Mouse (Mus musculus) midbrain, embryonic 11.5 days (tissue): ENCODE results near the gene Ubl5. TPM values are rescaled to one million over a fixed set of nuclear protein-coding genes. Genes with fewer than 3 reads are reported as not detected.
A peak's percentile ranks its signal among the peaks of the same experiment; 100 is the strongest.

Experiments
- ATAC-seq: fragments of 200-750 bp; cut with Nextera tagmentation; 2 replicates; pipeline ENCODE4 v1.8.0; 2017; ENCODE audit warnings: moderate TSS enrichment, moderate library complexity; ENCODE audit not compliant: low FRiP score
- DNase-seq: peaks from one replicate; pipeline ENCODE4 v3.0.0; 2015; ENCODE audit warnings: low spot score; ENCODE audit errors: missing footprints
- H3K27ac ChIP-seq: fragments of 300-500 bp; sonication (generic); 2 replicates; pipeline ENCODE4 v1.5.1; 2014; ENCODE audit warnings: low read depth, low read length
- H3K27me3 ChIP-seq: fragments of 300-500 bp; sonication (generic); 2 replicates; pipeline ENCODE4 v1.6.1; 2014; ENCODE audit warnings: mild to moderate bottlenecking, low read length, moderate library complexity, mixed read lengths; ENCODE audit not compliant: control insufficient read depth, insufficient read depth
- H3K36me3 ChIP-seq: fragments of 300-500 bp; sonication (generic); 2 replicates; pipeline ENCODE4 v1.6.1; 2014; ENCODE audit warnings: mild to moderate bottlenecking, low read length, moderate library complexity, mixed read lengths; ENCODE audit not compliant: control insufficient read depth, insufficient read depth
- H3K4me1 ChIP-seq: fragments of 300-500 bp; sonication (generic); 2 replicates; pipeline ENCODE4 v1.6.1; 2014; ENCODE audit warnings: low read length; ENCODE audit not compliant: control insufficient read depth, insufficient read depth
- H3K4me2 ChIP-seq: fragments of 300-500 bp; sonication (generic); 2 replicates; pipeline ENCODE4 v1.6.1; 2014; ENCODE audit warnings: mild to moderate bottlenecking, moderate library complexity
- H3K4me3 ChIP-seq: fragments of 300-500 bp; sonication (generic); 2 replicates; pipeline ENCODE4 v1.5.1; 2014; ENCODE audit warnings: low read depth, low read length
- H3K9ac ChIP-seq: fragments of 300-500 bp; sonication (generic); 2 replicates; pipeline ENCODE4 v1.6.1; 2014; ENCODE audit warnings: low read length
- H3K9me3 ChIP-seq: fragments of 300-500 bp; sonication (generic); 2 replicates; pipeline ENCODE4 v1.6.1; 2016; ENCODE audit warnings: low read length; ENCODE audit not compliant: control insufficient read depth
- WGBS: fragments of 180-500 bp; shearing (Covaris S2); extraction: QIAGEN DNeasy Blood & Tissue Kit; methylation state at CpG from one replicate; pipeline ENCODE4 v1.1.7; 2014; 5-methylcytosine and 5-hydroxymethylcytosine counted together
- polyA plus RNA-seq: library from polyadenylated mRNA; unstranded; fragments of >200 nt; fragmentation: Nextera tagmentation; extraction: Ambion mirVana; gene quantifications from 2 replicates; pipeline ENCODE4 v1.2.1, GENCODE M21; 2014

Ubl5 gene
- polyA plus RNA-seq, 1 experiment from 2014 or later, result 459 TPM

DNA sequence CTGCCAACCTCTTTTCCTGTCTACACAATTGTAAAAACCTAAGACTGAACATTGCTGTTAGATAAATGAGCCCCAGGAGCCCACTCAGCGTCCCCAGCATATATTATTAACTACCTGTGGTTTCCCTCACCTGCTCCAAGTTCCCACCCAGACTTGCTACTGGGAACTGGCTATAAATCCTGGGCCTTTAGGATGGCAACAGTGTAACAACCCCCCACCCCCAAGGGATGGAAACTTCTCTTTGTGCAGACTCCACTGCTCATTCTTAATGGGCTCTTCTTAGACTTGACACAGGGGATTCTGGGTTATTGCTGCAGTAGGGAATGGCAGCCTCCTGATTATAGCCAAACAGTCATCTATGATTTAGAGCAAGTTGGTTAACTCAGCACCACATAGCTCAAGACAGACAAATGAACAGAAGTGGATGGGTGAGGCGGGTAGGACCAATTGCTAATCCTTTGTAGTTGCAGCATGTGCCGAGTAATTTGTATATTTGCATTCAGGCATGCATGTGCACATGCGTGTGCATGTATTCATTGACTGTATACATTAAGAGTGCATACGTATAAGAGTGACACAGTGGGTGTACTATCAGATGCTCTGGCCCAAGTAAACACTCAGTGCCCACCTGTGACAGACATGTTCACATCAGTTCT, 22.4 kb downstream of the Ubl5 start:
- Histone ChIP-seq H3K4me2 (no peak overlapping the region), H3K27me3 (no peaks in the 10 kb centered on the region), H3K9me3 (no peaks in the 10 kb centered on the region), H3K36me3 (peaks cover 11% of the 10 kb centered on the region), H3K4me3 (no peak overlapping the region), H3K9ac (no peak overlapping the region), H3K27ac (0 out of 2 replicates have a peak overlapping the region, but pooled peaks have one; percentile 25), H3K4me1 (peaks cover 12% of the 10 kb centered on the region)
- no peak for DNase-seq
- ATAC-seq, result no peak
- WGBS, result 81% methylated on average over 5 of the region's 5 CpGs

DNA sequence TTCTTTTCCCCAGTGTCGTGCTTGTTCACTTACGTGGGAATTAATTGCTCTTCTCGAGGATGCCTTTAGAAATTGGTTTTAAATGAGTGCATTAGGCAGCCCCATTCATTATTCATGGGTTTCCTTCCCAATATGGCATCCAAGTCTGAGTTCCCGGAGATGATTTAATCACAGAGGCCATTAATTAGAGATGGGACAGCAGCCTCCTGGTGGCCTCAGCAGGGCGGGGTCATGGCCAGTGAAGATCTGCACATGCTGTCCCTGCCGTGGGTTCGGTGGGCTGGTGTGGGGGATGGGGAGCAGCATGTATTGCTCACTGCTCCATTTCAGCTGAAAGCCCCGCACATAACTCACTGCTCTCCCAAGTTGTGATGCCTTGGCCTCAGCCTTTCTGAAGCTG, 23.2 kb downstream of the Ubl5 start:
- no peak overlapping the region for H3K27ac ChIP-seq
- ATAC-seq (peak; percentile 47; the same call in 1 of the 2 replicates), DNase-seq (no peak)
- H3K4me2 ChIP-seq, result no peak overlapping the region
- H3K4me3 ChIP-seq, result no peak overlapping the region
- H3K27me3 ChIP-seq, result no peaks in the 10 kb centered on the region
- 35% methylated on average over 8 of the region's 8 CpGs for WGBS
- no peaks in the 10 kb centered on the region for H3K9me3 ChIP-seq
- H3K4me1 ChIP-seq, result peaks cover 12% of the 10 kb centered on the region
- no peak overlapping the region for H3K9ac ChIP-seq
- H3K36me3 ChIP-seq, result peaks cover 11% of the 10 kb centered on the region

DNA sequence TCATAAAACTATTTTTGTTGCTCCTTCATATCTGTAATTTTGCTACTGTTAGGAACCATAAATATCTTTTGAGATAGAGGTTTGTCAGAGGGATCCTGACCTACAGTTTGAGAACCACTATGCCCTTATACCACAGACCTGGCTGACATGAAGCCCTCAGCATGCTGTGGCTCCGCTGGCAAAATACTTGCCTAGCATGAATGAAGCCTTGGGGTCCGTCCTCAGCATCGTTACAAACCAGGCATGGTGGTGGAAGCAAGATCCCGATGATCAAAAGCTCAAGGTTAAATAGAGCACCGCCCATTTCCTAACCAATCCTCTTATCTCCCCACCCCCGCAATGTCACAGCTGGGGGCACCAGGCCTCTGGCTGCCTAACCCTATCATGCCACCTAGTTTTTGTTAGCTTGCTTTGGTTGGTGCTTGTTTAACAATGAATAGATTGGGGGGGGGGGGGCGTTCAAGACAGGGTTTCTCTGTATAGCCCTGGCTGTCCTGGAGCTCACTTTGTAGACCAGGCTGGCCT, 23.9 kb downstream of the Ubl5 start:
- H3K4me1 ChIP-seq, result peaks cover 12% of the 10 kb centered on the region
- no peak overlapping the region for H3K4me2 ChIP-seq
- WGBS, result 8% methylated on average over 7 of the region's 7 CpGs
- no peaks in the 10 kb centered on the region for H3K9me3 ChIP-seq
- DNase-seq (no peak), ATAC-seq (no peak)
- H3K27me3 ChIP-seq, result no peaks in the 10 kb centered on the region
- H3K9ac ChIP-seq, result no peak overlapping the region
- H3K4me3 ChIP-seq, result no peak overlapping the region
- no peak overlapping the region for H3K27ac ChIP-seq
- H3K36me3 ChIP-seq, result peaks cover 9% of the 10 kb centered on the region

DNA sequence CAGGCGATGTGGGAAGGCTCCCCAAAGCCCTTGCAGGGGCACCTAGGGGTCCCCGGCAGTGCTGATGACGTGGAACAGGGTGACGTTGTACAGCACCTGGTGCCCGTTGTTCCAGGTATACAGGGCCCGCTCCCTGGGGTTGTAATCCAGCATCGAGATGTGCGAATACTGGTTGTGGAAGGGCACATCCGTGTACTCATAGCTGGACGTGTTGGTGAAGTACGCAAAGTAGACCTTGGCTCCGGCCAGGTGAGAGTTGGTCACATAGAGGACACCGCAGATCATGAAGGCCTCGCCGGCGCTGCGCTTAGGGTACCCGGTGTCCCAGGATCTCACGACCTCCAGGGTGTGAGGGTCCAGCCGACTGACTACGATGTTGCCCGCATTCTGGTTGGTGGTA, 25.4 kb downstream of the Ubl5 start:
- Histone ChIP-seq H3K27ac (no peak overlapping the region), H3K4me1 (peaks cover 12% of the 10 kb centered on the region), H3K4me2 (no peak overlapping the region), H3K9ac (no peak overlapping the region), H3K36me3 (peaks cover 2% of the 10 kb centered on the region), H3K27me3 (no peaks in the 10 kb centered on the region), H3K4me3 (no peak overlapping the region), H3K9me3 (no peaks in the 10 kb centered on the region)
- ATAC-seq, result no peak
- DNase-seq, result no peak
- WGBS, result 93% methylated on average over 22 of the region's 22 CpGs

DNA sequence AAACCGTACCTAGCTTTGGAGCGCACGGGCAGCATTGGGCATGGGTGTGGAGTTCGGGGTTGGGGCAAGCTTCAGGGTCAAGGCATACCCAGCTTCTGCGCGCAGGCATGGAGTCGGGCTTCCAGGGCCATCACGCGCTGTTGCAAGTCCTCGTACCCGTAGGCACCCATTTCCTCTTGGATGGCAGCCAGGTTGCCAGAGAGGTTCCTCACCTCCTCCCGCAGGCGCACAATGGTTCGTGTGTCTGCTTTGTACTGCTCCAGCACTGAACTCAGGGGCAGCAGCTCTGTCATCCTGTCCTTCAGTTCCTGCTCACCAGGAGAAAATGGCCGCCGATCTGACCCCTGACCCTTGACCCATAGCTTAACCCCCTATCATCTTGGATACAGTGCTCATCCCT, 29.4 kb downstream of the Ubl5 start:
- Histone ChIP-seq H3K36me3 (no peaks in the 10 kb centered on the region), H3K4me3 (no peak overlapping the region), H3K4me2 (no peak overlapping the region), H3K4me1 (no peaks in the 10 kb centered on the region), H3K9me3 (no peaks in the 10 kb centered on the region), H3K27ac (no peak overlapping the region), H3K27me3 (no peaks in the 10 kb centered on the region), H3K9ac (no peak overlapping the region)
- ATAC-seq (no peak), DNase-seq (no peak)
- WGBS, result 92% methylated on average over 16 of the region's 16 CpGs

DNA sequence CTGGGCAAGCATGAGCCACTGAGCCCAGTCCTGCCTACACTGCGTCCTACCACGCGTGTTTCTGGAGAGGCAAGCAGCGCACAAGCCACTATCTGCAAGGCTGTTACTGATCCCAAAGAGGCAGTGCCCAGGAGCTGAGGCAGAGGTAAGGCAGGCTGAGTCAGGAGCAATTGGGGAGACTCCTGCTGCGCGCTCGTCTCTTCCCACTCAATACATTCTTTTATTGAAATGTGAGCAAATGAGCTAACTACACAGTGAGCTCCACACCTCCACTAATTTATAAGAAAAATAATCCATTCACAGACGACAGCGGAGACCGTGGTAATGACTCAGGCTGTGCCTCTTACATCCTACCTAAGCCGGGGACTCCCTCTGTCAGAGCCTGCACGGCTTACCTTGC, 35.2 kb downstream of the Ubl5 start:
- H3K4me2 ChIP-seq, result no peak overlapping the region
- no peak overlapping the region for H3K4me3 ChIP-seq
- no peaks in the 10 kb centered on the region for H3K27me3 ChIP-seq
- H3K4me1 ChIP-seq, result no peaks in the 10 kb centered on the region
- no peaks in the 10 kb centered on the region for H3K36me3 ChIP-seq
- H3K9me3 ChIP-seq, result no peaks in the 10 kb centered on the region
- H3K9ac ChIP-seq, result no peak overlapping the region
- no peak for DNase-seq
- H3K27ac ChIP-seq, result no peak overlapping the region
- 96% methylated on average over 12 of the region's 12 CpGs for WGBS
- no peak for ATAC-seq

DNA sequence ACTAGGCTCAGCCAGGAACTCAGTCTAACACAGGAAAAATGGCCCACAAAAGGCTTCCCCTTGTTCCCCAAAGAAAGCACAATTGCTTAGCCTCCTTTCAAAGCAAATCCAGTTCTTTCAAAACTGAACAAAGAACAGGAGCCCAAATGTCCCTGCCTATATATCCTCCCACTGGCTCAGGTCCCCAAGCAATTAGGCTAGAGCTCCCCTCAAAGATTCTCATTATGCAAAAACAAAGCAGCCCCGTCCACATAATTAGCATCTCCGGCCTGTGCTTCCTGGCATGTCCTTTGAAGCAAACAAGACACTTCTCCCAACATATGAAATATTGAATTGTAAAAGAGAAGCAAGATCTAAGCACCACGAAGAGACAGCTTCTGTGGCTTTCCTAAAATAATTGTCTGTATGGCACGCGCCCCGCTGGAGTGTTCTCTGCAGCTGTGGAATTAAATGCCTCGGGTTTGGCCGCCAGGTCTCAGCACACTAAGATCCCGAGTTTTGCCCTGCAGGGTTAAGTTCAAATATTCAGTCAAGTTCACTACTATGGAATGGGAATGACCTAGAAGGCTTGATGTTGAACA, 37.8 kb downstream of the Ubl5 start:
- no peak for ATAC-seq
- DNase-seq, result no peak
- 72% methylated on average over 9 of the region's 9 CpGs for WGBS

DNA sequence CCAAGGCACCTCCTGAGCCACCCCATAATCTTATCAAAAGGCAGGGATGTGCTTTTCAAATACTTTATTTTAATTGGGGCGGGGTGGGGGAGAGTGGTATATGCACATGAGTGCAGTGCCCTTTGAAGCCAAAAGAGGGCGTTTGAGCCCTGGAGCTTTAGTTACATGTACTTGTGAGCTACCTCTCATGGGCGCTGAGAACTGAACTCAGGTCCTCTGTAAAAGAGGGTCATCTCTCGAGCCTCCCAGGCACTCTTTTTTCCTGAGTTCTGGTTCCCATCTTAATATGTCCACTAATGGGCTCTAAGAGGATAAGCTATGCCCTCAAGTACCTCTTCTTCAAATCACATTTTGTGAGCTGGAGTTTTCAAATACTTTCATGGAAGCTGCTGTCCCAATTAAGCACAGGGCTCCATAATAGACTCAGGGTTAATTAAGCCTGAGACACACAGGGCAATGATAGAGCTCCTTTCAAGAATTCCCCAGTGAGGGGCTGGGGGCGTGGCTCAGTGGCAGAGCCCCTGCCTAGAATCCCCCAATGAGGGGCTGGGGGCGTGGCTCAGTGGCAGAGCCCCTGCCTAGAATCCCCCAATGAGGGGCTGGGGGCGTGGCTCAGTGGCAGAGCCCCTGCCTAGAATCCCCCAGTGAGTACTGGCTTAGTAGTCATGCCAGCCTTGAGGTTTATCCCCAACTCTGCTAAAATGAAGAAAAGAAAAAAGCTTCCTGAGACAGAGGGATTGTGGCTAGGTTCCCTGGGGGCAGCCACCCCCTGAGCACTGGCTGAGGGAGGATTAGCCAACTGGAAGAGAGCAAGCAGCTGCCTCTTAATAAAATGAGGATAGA, 39.1 kb downstream of the Ubl5 start:
- 48% methylated on average over 6 of the region's 7 CpGs for WGBS
- no peak overlapping the region for H3K4me2 ChIP-seq
- H3K9me3 ChIP-seq, result no peaks in the 10 kb centered on the region
- H3K4me3 ChIP-seq, result no peak overlapping the region
- H3K9ac ChIP-seq, result no peak overlapping the region
- DNase-seq (no peak), ATAC-seq (peak; percentile 86)
- H3K27ac ChIP-seq, result peak overlapping the region; percentile 50; the same call in 1 of the 2 replicates
- H3K36me3 ChIP-seq, result no peaks in the 10 kb centered on the region
- no peaks in the 10 kb centered on the region for H3K27me3 ChIP-seq
- H3K4me1 ChIP-seq, result no peaks in the 10 kb centered on the region

More for the DNA sequence above, 37.8 kb downstream of the Ubl5 start:
- no peaks in the 10 kb centered on the region for H3K9me3 ChIP-seq
- no peak overlapping the region for H3K27ac ChIP-seq
- H3K9ac ChIP-seq, result no peak overlapping the region
- no peaks in the 10 kb centered on the region for H3K27me3 ChIP-seq
- H3K4me2 ChIP-seq, result no peak overlapping the region
- no peak overlapping the region for H3K4me3 ChIP-seq
- no peaks in the 10 kb centered on the region for H3K4me1 ChIP-seq
- no peaks in the 10 kb centered on the region for H3K36me3 ChIP-seq

DNA sequence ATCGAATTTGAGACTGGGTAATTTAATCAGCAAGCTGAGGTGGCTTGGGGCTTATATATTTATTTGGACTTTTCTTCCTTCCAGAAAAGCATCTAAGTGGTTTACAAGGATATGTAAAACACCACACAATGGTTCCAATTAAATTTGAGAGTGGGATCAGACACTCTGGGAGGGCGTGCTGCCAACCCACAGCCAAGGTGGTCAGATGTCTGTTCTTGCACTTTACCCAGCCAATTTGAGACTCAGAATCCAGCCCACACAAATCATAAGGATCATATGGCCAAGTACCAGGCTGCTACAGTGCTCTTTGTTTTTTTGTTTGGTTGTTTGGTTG, 39.7 kb downstream of the Ubl5 start:
- Histone ChIP-seq H3K4me3 (no peak overlapping the region), H3K27me3 (no peaks in the 10 kb centered on the region), H3K36me3 (no peaks in the 10 kb centered on the region), H3K4me2 (no peak overlapping the region), H3K9ac (no peak overlapping the region), H3K4me1 (no peaks in the 10 kb centered on the region), H3K9me3 (no peaks in the 10 kb centered on the region), H3K27ac (peak overlapping the region; percentile 50; the same call in 1 of the 2 replicates)
- WGBS, result 38% methylated on average over 2 of the region's 2 CpGs
- no peak for ATAC-seq
- DNase-seq, result no peak
